Mouse (Mus musculus) stomach, embryonic 14.5 days (tissue): ENCODE data around the gene Mbd3l1. TPM values are rescaled to one million over a fixed set of nuclear protein-coding genes. Genes with fewer than 3 reads are reported as not detected.
A peak's percentile ranks its signal among the peaks of the same experiment; 100 is the strongest.

ENCODE experiments used
- ATAC-seq: fragments of 200-750 bp; cut with Nextera tagmentation; 2 replicates; pipeline ENCODE4 v1.8.0; 2017; ENCODE audit warnings: low read depth, moderate TSS enrichment; ENCODE audit not compliant: insufficient number of reproducible peaks, insufficient read depth, low FRiP score
- H3K27ac ChIP-seq: fragments of 300-500 bp; sonication (generic); 2 replicates; pipeline ENCODE4 v1.5.1; 2014; ENCODE audit warnings: mild to moderate bottlenecking, low read length, moderate library complexity, mixed read lengths
- H3K27me3 ChIP-seq: fragments of 300-500 bp; sonication (generic); 2 replicates; pipeline ENCODE4 v1.6.1; 2014; ENCODE audit warnings: low read length, control low read depth, mixed read lengths; ENCODE audit not compliant: control insufficient read depth, insufficient read depth
- H3K36me3 ChIP-seq: fragments of 300-500 bp; sonication (generic); 2 replicates; pipeline ENCODE4 v1.6.1; 2014; ENCODE audit warnings: mild to moderate bottlenecking, control low read depth, low read length, moderate library complexity, mixed read lengths; ENCODE audit not compliant: control insufficient read depth, insufficient read depth
- H3K4me1 ChIP-seq: fragments of 300-500 bp; sonication (generic); 2 replicates; pipeline ENCODE4 v1.6.1; 2014; ENCODE audit warnings: low read length, control low read depth, mixed read lengths; ENCODE audit not compliant: control insufficient read depth, insufficient read depth
- H3K4me2 ChIP-seq: fragments of 300-500 bp; sonication (generic); replicated peaks from 2 replicates; pipeline ENCODE4 v1.6.1; 2014; ENCODE audit warnings: low read depth, low read length, control low read depth
- H3K4me3 ChIP-seq: fragments of 300-500 bp; sonication (generic); 2 replicates; pipeline ENCODE4 v1.5.1; 2014; ENCODE audit warnings: low read depth, low read length, control low read depth
- H3K9ac ChIP-seq: fragments of 300-500 bp; sonication (generic); replicated peaks from 2 replicates; pipeline ENCODE4 v1.6.1; 2014; ENCODE audit warnings: low read depth, mild to moderate bottlenecking, control low read depth, low read length, moderate library complexity, mixed read lengths
- H3K9me3 ChIP-seq: fragments of 300-500 bp; sonication (generic); 2 replicates; pipeline ENCODE4 v1.6.1; 2016; ENCODE audit warnings: low read depth, low read length, control low read depth; ENCODE audit not compliant: control insufficient read depth
- WGBS: fragments of 180-500 bp; shearing (Covaris S2); extraction: QIAGEN DNeasy Blood & Tissue Kit; methylation state at CpG from one replicate; pipeline ENCODE4 v1.1.7; 2014; 5-methylcytosine and 5-hydroxymethylcytosine counted together
- polyA plus RNA-seq: library from polyadenylated mRNA; unstranded; fragments of >200 nt; fragmentation: Nextera tagmentation; extraction: Ambion mirVana; gene quantifications from 2 replicates; pipeline ENCODE4 v1.2.1, GENCODE M21; 2014

Gene Mbd3l1
- not detected in 2 replicates for polyA plus RNA-seq

DNA sequence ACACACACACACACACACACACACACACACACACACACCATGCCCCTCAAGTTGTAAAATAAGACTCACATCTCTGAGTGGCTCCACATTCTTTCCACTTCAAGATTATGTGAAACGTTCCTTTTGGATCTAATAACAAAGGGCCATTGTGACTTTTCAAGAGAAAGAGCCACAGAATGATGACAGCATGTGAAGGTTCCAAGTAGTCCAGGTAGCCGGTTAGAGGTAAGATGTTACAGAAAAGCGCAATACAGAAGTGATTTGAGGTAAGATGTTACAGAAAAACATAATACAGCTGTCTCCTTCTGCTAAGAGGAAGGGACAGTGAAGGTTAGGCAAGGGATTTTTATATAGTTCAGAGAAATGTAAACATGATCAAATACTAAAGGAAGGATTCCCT is at the start of gene Mbd3l1, which contains the start of gene Zfp558:
Gene Mbd3l1 (plus strand): TSS at position 192 of the 400 bp plus-strand sequence.
Gene Zfp558 (minus strand): TSS at position 101 of the 400 bp plus-strand sequence.
- Histone ChIP-seq H3K9me3 (no peaks in the 10 kb centered on the region), H3K4me2 (no peak within 1 kb of the TSS), H3K9ac (no peak within 1 kb of the TSS), H3K27me3 (no peaks in the 10 kb centered on the region), H3K4me1 (no peaks in the 10 kb centered on the region), H3K36me3 (no peaks in the 10 kb centered on the region), H3K4me3 (no peak within 1 kb of the TSS), H3K27ac (no peak within 1 kb of the TSS)
- 72% methylated on average over 3 of the region's 3 CpGs for WGBS
- ATAC-seq = no peak

DNA sequence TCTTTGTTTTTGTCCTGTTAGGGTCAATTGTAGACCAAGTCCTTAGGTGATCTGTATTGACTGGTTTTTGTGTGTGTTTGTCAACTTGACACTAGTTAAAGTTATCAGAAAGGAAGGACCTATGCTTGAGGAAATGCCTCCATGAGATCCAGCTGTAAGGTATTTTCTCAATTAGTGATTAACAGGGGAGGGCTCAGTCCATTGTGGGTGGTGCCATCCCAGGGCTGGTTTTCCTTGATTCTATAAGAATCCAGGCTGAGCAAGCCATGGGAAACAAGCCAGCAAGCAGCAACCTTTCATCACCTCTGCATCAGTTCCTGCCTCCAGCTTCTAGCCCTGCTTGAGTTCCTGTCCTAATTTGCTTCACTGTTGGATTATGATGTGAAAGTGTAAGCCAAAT is 47.8 kb upstream of the Mbd3l1 start, which contains the start of gene Mbd3l2:
Gene Mbd3l2 (plus strand): TSS at position 301 of the 400 bp plus-strand sequence.
- Histone ChIP-seq H3K4me2 (no peak within 1 kb of the TSS), H3K36me3 (no peaks in the 10 kb centered on the region), H3K27me3 (no peaks in the 10 kb centered on the region), H3K27ac (no peak within 1 kb of the TSS), H3K9ac (no peak within 1 kb of the TSS), H3K4me1 (no peaks in the 10 kb centered on the region), H3K4me3 (no peak within 1 kb of the TSS), H3K9me3 (no peaks in the 10 kb centered on the region)
- ATAC-seq = no peak

DNA sequence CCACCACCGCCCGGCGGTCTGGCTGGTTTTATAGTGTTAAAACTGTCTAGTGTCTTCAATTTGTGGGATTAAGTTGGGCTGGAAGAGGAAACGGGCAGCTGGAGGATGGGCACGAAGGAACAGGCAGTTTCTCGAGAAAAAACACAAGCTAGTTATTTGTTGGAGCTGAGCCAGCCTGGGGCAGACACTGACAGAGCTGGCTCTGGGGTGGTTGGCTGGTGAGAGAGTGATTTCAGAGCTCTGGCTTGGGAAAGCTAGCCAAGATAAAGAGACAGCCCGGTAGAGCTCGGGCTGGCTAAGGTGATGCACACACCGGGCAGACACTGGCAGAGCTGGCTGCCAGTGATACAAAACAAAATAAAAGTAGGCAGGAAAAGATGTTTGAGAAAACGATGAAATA is 46.5 kb upstream of the Mbd3l1 start:
- ATAC-seq = no peak
- Histone ChIP-seq H3K9ac (no peak overlapping the region), H3K27me3 (no peaks in the 10 kb centered on the region), H3K27ac (no peak overlapping the region), H3K36me3 (no peaks in the 10 kb centered on the region), H3K4me2 (no peak overlapping the region), H3K4me1 (no peaks in the 10 kb centered on the region), H3K9me3 (no peaks in the 10 kb centered on the region), H3K4me3 (no peak overlapping the region)
- WGBS = 77% methylated on average over 10 of the region's 10 CpGs

DNA sequence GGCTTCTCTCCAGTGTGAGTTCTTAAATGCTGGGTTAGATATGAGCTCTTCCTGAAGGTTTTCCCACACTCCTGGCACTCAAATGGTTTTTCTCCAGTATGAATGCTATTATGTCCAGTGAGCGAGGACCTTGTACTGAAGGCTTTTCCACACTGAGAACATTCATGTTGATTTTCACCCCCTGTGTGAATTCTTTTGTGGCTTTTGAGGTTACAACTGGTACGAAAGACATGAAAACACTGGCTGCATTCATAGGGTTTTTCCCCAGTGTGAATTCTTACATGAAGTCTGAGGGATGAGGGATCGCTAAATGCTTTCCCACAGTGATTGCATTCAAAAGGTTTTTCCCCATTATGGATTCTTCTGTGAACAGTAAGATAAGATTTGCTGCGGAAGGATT is 21.6 kb upstream of the Mbd3l1 start:
- no peaks in the 10 kb centered on the region for H3K27me3 ChIP-seq
- no peak for ATAC-seq
- no peaks in the 10 kb centered on the region for H3K4me1 ChIP-seq
- no peak overlapping the region for H3K4me2 ChIP-seq
- H3K4me3 ChIP-seq = no peak overlapping the region
- peaks cover 11% of the 10 kb centered on the region; the same call in 1 of the 2 replicates for H3K36me3 ChIP-seq
- 93% methylated on average over 4 of the region's 4 CpGs for WGBS
- no peak overlapping the region for H3K9ac ChIP-seq
- H3K27ac ChIP-seq = no peak overlapping the region
- peaks cover 5% of the 10 kb centered on the region; the same call in 1 of the 2 replicates for H3K9me3 ChIP-seq

DNA sequence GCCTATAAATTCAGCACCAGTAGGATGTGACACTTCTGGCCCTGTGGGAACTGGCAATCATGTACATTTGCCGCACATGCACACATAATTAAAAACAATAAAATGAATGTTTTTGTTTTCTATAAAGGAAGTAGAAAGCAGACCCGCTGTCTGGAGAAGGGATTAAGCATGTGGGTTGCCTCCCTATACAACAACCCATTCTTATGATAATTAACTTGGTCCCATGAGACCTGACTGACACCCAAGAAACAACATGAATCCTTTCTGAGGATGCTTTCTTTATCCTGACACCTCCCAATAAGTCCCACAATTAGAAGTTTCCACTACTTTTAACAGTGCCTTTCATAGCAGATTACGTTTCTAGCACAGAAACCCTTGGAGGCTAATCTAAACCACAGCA is 10.8 kb upstream of the Mbd3l1 start:
- no peak overlapping the region for H3K4me2 ChIP-seq
- H3K4me3 ChIP-seq = no peak overlapping the region
- no peaks in the 10 kb centered on the region for H3K27me3 ChIP-seq

DNA sequence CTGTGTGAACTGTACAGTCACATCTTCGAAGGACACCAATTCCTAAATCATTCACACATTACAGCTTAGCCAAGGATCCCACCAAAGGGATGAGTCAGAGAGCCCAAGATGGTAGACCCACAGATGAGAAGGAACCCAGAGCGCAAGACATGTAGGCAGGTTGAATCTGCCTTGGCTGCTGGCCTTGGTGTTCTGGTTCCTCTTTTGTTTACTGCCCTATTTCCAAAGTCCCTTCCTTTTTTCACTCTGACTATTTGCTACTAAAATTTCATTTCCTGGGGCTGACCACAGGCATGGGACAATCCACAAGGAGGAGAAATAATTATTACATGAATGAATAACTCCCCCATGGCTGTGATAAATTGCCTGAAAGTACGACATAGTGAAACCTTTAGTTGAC is 10.2 kb upstream of the Mbd3l1 start:
- H3K27me3 ChIP-seq = no peaks in the 10 kb centered on the region
- no peak overlapping the region for H3K4me3 ChIP-seq
- peaks cover 3% of the 10 kb centered on the region; the same call in 1 of the 2 replicates for H3K9me3 ChIP-seq
- no peak for ATAC-seq
- WGBS = 84% methylated on average over 3 of the region's 3 CpGs
- H3K4me2 ChIP-seq = no peak overlapping the region
- no peak overlapping the region for H3K27ac ChIP-seq
- H3K36me3 ChIP-seq = no peaks in the 10 kb centered on the region
- H3K4me1 ChIP-seq = peaks cover 4% of the 10 kb centered on the region; the same call in 1 of the 2 replicates
- no peak overlapping the region for H3K9ac ChIP-seq

More for the DNA sequence above, 10.8 kb upstream of the Mbd3l1 start:
- ATAC-seq = no peak
- 82% methylated on average over 3 of the region's 3 CpGs for WGBS
- Histone ChIP-seq H3K9me3 (peaks cover 3% of the 10 kb centered on the region; the same call in 1 of the 2 replicates), H3K9ac (no peak overlapping the region), H3K36me3 (no peaks in the 10 kb centered on the region), H3K4me1 (no peaks in the 10 kb centered on the region), H3K27ac (no peak overlapping the region)

DNA sequence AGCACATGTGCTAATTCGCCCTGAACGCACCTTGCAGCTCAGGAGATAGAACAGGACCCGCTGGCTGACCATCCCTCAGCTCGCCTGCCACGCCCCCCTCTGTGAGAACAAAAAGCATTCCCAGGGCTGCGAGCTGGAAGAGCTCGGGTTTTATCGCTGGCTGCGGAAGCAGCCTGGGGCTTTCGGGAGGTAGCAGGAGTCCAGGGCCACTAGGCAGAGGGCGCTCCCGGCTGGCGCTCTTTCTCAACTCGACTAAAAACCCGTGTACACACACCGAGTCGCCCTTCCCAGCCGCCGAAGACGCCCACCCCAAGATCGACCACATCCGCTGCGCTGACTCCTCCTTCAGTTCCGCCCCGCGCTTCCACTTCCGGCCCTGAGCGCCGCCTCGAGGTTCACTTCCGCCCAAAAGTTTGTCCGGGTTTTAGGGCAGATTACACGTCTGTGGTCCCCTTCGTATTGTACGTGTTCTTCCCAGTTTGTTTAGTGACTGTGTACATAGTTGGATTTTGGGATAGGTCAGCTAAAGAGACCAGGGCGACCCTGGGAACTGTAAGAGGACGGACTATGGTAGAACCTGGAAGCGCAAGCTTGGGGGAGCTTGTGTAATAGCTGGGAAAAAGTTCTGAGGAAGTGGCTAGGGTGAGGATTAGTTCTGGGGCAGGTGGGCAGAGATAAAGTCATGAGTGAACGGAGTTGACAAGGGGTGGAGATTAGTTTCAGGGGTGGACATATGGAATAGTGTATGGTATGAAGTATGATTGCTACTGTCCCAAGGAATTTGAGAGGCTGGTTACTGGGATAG is 4.6 kb upstream of the Mbd3l1 start:
- Histone ChIP-seq H3K4me1 (peaks cover 4% of the 10 kb centered on the region; the same call in 1 of the 2 replicates), H3K27ac (peak overlapping the region; percentile 83), H3K4me2 (peak overlapping the region; percentile 69), H3K4me3 (peak overlapping the region; percentile 59), H3K27me3 (no peaks in the 10 kb centered on the region), H3K36me3 (no peaks in the 10 kb centered on the region), H3K9me3 (no peaks in the 10 kb centered on the region), H3K9ac (peak overlapping the region; percentile 46)
- 4% methylated on average over 38 of the region's 39 CpGs for WGBS
- ATAC-seq = peak; percentile 97

DNA sequence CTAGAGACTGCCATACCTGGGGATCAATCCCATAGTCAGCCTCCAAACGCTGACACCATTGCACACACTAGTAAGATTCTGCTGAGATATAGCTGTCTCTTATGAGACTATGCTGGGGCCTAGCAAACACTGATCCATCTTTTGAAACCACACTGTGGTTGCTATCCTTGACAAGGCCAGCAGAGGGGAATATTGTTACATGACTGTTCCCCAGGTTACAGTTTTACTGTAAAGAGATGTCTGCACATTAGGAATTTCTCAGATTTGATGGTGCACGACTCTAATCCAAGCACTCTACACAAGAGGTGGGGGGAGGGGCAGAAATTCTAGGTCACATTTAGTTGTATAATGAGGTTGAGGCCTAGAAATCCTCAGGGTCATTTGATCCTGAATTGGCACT is 29.9 kb downstream of the Mbd3l1 start:
- no peak for ATAC-seq
- no peak overlapping the region for H3K4me3 ChIP-seq
- H3K27me3 ChIP-seq = no peaks in the 10 kb centered on the region
- H3K9me3 ChIP-seq = no peaks in the 10 kb centered on the region
- no peak overlapping the region for H3K9ac ChIP-seq
- H3K36me3 ChIP-seq = no peaks in the 10 kb centered on the region
- 56% methylated on average over 2 of the region's 2 CpGs for WGBS
- no peak overlapping the region for H3K27ac ChIP-seq
- H3K4me2 ChIP-seq = no peak overlapping the region
- H3K4me1 ChIP-seq = no peaks in the 10 kb centered on the region
